Mouse (Mus musculus) CH12.LX (cell line): ENCODE data around the gene Kcnma1. TPM values are rescaled to one million over a fixed set of nuclear protein-coding genes. Genes with fewer than 3 reads are reported as not detected.

Experiments
- DNase-seq: peaks from one replicate; pipeline ENCODE4 v3.0.0-alpha.2; 2013; ENCODE audit errors: extremely low read depth
- H3K27ac ChIP-seq: 2 replicates; pipeline ENCODE4 v1.5.1; 2012; ENCODE audit warnings: low read depth, mild to moderate bottlenecking, control low read depth, moderate library complexity; ENCODE audit not compliant: insufficient read depth
- H3K27me3 ChIP-seq: replicated peaks from 2 replicates; pipeline ENCODE3; 2012; ENCODE audit warnings: inconsistent platforms
- H3K36me3 ChIP-seq, 2 experiments: replicated peaks in 1 of 2; 2 replicates each; pipeline versions ENCODE3 to v1.6.1; 2012; ENCODE audit warnings: inconsistent platforms in 1 of 2, low read length in 1 of 2, mild to moderate bottlenecking in 1 of 2, mixed read lengths in 1 of 2, moderate library complexity in 1 of 2; ENCODE audit not compliant: control insufficient read depth in 1 of 2, insufficient read depth in 1 of 2
- H3K4me1 ChIP-seq, 2 experiments: 2 replicates each; pipeline ENCODE4 v1.6.1; 2012; ENCODE audit warnings: inconsistent platforms in 1 of 2, moderate library complexity in 1 of 2; ENCODE audit not compliant: insufficient read depth in 2 of 2, control insufficient read depth in 1 of 2
- H3K4me2 ChIP-seq: 2 replicates; pipeline ENCODE4 v1.6.1; 2012; ENCODE audit warnings: low read depth, mild to moderate bottlenecking, control low read depth; ENCODE audit not compliant: poor library complexity, insufficient read depth, severe bottlenecking
- H3K4me3 ChIP-seq, 3 experiments: fragments of 150-350 bp in 1 of 3; sonication (generic) in 1 of 3; replicated peaks in 1 of 3; 2 replicates each; pipeline versions ENCODE3 to v1.5.1; 2011 to 2012; ENCODE audit warnings: low read depth in 2 of 3, low read length in 2 of 3, mild to moderate bottlenecking in 2 of 3, moderate library complexity in 2 of 3, control low read depth in 1 of 3, improper control_type of control experiment in 1 of 3, inconsistent platforms in 1 of 3, mixed read lengths in 1 of 3; ENCODE audit not compliant: poor library complexity in 1 of 3
- H3K79me2 ChIP-seq: replicated peaks from 2 replicates; pipeline ENCODE4 v1.6.1; 2012; ENCODE audit warnings: mild to moderate bottlenecking, moderate library complexity; ENCODE audit not compliant: control insufficient read depth, poor library complexity, insufficient read depth, severe bottlenecking; ENCODE audit errors: extremely low read depth
- H3K9ac ChIP-seq: 2 replicates; pipeline ENCODE4 v1.6.1; 2012; ENCODE audit warnings: low read depth, mild to moderate bottlenecking, control low read depth, moderate library complexity; ENCODE audit not compliant: insufficient read depth
- H3K9me3 ChIP-seq: replicated peaks from 2 replicates; pipeline ENCODE3; 2012; ENCODE audit warnings: low read length, inconsistent platforms, mixed read lengths
- BHLHE40 ChIP-seq: IDR thresholded peaks from 2 replicates; pipeline ENCODE4 v1.6.1; 2011; ENCODE audit warnings: mild to moderate bottlenecking, low read depth, low read length, improper control_type of control experiment
- E2F4 ChIP-seq: IDR thresholded peaks from 2 replicates; pipeline ENCODE4 v1.6.1; 2011; ENCODE audit warnings: low read depth, low read length, improper control_type of control experiment; ENCODE audit not compliant: insufficient replicate concordance
- ELF1 ChIP-seq: IDR thresholded peaks from 2 replicates; pipeline ENCODE4 v1.6.1; 2014; ENCODE audit warnings: low read depth, mild to moderate bottlenecking, inconsistent platforms, low read length, improper control_type of control experiment
- EP300 ChIP-seq: IDR thresholded peaks from 2 replicates; pipeline ENCODE4 v1.6.1; 2011; ENCODE audit warnings: low read length, improper control_type of control experiment
- HCFC1 ChIP-seq: IDR thresholded peaks from 2 replicates; pipeline ENCODE4 v1.6.1; 2012; ENCODE audit warnings: low read depth, mild to moderate bottlenecking, inconsistent platforms, low read length, improper control_type of control experiment
- IRF4 ChIP-seq: IDR thresholded peaks from 2 replicates; pipeline ENCODE4 v1.6.1; 2014; ENCODE audit warnings: low read depth, mild to moderate bottlenecking, inconsistent platforms, low read length, improper control_type of control experiment
- JUN ChIP-seq: IDR thresholded peaks from 2 replicates; pipeline ENCODE4 v1.6.1; 2011; ENCODE audit warnings: low read depth, mild to moderate bottlenecking, low read length, improper control_type of control experiment, moderate library complexity; ENCODE audit not compliant: insufficient read depth
- KAT2A ChIP-seq: IDR thresholded peaks from 2 replicates; pipeline ENCODE4 v1.6.1; 2012; ENCODE audit warnings: low read length, improper control_type of control experiment, inconsistent platforms; ENCODE audit not compliant: insufficient replicate concordance
- MAX ChIP-seq: IDR thresholded peaks from 2 replicates; pipeline ENCODE4 v1.6.1; 2011; ENCODE audit warnings: low read length, improper control_type of control experiment
- MAZ ChIP-seq: IDR thresholded peaks from 2 replicates; pipeline ENCODE4 v1.6.1; 2012; ENCODE audit warnings: low read depth, mild to moderate bottlenecking, inconsistent platforms, low read length, improper control_type of control experiment, moderate library complexity
- MEF2A ChIP-seq: IDR thresholded peaks from 2 replicates; pipeline ENCODE4 v1.6.1; 2014; ENCODE audit warnings: low read depth, mild to moderate bottlenecking, inconsistent platforms, low read length, improper control_type of control experiment, borderline replicate concordance
- MYC ChIP-seq: IDR thresholded peaks from 2 replicates; pipeline ENCODE4 v1.6.1; 2011; ENCODE audit warnings: low read depth, mild to moderate bottlenecking, improper control_type of control experiment, low read length
- NRF1 ChIP-seq: IDR thresholded peaks from 2 replicates; pipeline ENCODE4 v1.6.1; 2014; ENCODE audit warnings: low read depth, mild to moderate bottlenecking, inconsistent platforms, low read length, improper control_type of control experiment, moderate library complexity
- PAX5 ChIP-seq: IDR thresholded peaks from 2 replicates; pipeline ENCODE4 v1.6.1; 2012; ENCODE audit warnings: low read length, inconsistent platforms, mixed read lengths
- POLR2A ChIP-seq: IDR thresholded peaks from 2 replicates; pipeline ENCODE4 v1.6.1; 2011; ENCODE audit warnings: low read depth, mild to moderate bottlenecking, improper control_type of control experiment, low read length
- POLR2AphosphoS2 ChIP-seq: IDR thresholded peaks from 2 replicates; pipeline ENCODE4 v1.6.1; 2011; ENCODE audit warnings: low read depth, low read length, improper control_type of control experiment
- RAD21 ChIP-seq: IDR thresholded peaks from 2 replicates; pipeline ENCODE4 v1.6.1; 2011; ENCODE audit warnings: low read depth, mild to moderate bottlenecking, low read length, improper control_type of control experiment, moderate library complexity
- TCF12 ChIP-seq: IDR thresholded peaks from 2 replicates; pipeline ENCODE4 v1.6.1; 2014; ENCODE audit warnings: low read depth, mild to moderate bottlenecking, inconsistent platforms, low read length, improper control_type of control experiment
- USF2 ChIP-seq: conservative IDR thresholded peaks from 2 replicates; pipeline ENCODE4 v1.6.1; 2011; ENCODE audit warnings: low read depth, low read length, improper control_type of control experiment
- ZC3H11A ChIP-seq: IDR thresholded peaks from 2 replicates; pipeline ENCODE4 v1.6.1; 2012; ENCODE audit warnings: low read depth, mild to moderate bottlenecking, inconsistent platforms, low read length, improper control_type of control experiment
- ZKSCAN1 ChIP-seq: IDR thresholded peaks from 2 replicates; pipeline ENCODE4 v1.6.1; 2012; ENCODE audit warnings: low read depth, inconsistent platforms, low read length, improper control_type of control experiment, borderline replicate concordance
- ZNF384 ChIP-seq: IDR thresholded peaks from 2 replicates; pipeline ENCODE4 v1.6.1; 2012; ENCODE audit warnings: low read depth, low read length, improper control_type of control experiment, inconsistent platforms
- dilution Hi-C: fragments of 300-500 bp; cut with MboI; formaldehyde crosslinking; loops from 2 replicates; pipeline ENCODE4 v1.14.3; 2020; ENCODE audit warnings: low sequenced_read_pairs; ENCODE audit not compliant: extremely low pct_unique_long_range_greater_than_20kb, extremely low pct_ligation_motif_present
- in situ Hi-C: fragments of 300-500 bp; cut with MboI; formaldehyde crosslinking; loops from 3 replicates; pipeline ENCODE4 v1.14.3; 2019; ENCODE audit warnings: low sequenced_read_pairs, low pct_ligation_motif_present, low pct_unique_long_range_greater_than_20kb, mixed read lengths
- polyA plus RNA-seq: library from polyadenylated mRNA; unstranded; fragments of >175 nt; gene quantifications from 2 replicates; pipeline ENCODE4 v1.2.1, GENCODE M21; 2012; ENCODE audit warnings: low read depth; ENCODE audit not compliant: insufficient read length
- total RNA-seq, 2 experiments: library from RNA; depleted of rRNA; stranded (reverse); fragments of 300-350 nt in 1 of 2; fragments of >200 nt in 1 of 2; gene quantifications; 2 replicates each; pipeline ENCODE4 v1.2.3; 2012 to 2014

The Kcnma1 gene
- total and polyA plus RNA-seq, 3 experiments, result 0.10 to 0.17 (median 0.12) TPM

DNA sequence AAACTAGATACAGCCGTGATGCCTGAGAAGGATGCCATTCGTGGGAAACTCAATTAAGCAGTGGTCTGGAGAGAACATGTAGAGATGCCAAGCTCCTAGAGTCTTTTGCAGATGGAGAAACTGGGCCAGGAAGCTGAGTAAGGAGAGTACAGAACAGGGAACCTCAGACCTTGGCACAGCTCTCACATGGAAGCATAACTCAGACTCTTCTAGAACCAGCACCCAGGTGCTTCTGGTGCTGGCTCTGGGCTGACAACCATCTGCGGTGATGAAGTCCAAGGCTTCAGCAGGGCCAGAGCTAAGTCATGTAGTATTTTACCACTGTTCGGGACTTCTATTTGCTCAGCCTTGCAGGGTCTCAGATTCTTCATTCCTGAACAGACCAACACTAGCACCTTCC lies 129.2 kb downstream of the Kcnma1 start:
- in situ Hi-C loops, result no loop called here
- Histone ChIP-seq H3K4me2 (no peak overlapping the region), H3K4me3 (no peak overlapping the region), H3K9me3 (peaks cover 4% of the 10 kb centered on the region), H3K36me3 (no peaks in the 10 kb centered on the region), H3K4me1 (no peaks in the 10 kb centered on the region), H3K27me3 (no peaks in the 10 kb centered on the region), H3K79me2 (no peaks in the 10 kb centered on the region), H3K27ac (no peak overlapping the region), H3K9ac (no peak overlapping the region)
- DNase-seq, result no peak
- no peak for TF ChIP-seq MAX
- no peak for TF ChIP-seq POLR2A
- no peak for TF ChIP-seq MAZ
- TF ChIP-seq ZKSCAN1, result no peak
- TF ChIP-seq KAT2A, result no peak
- no peak for TF ChIP-seq ZC3H11A
- no peak for TF ChIP-seq BHLHE40
- no peak for TF ChIP-seq MYC
- TF ChIP-seq ZNF384, result no peak
- TF ChIP-seq POLR2AphosphoS2, result no peak
- no peak for TF ChIP-seq EP300
- no peak for TF ChIP-seq JUN
- TF ChIP-seq TCF12, result no peak
- TF ChIP-seq HCFC1, result no peak
- dilution Hi-C loops, result no loop called here

DNA sequence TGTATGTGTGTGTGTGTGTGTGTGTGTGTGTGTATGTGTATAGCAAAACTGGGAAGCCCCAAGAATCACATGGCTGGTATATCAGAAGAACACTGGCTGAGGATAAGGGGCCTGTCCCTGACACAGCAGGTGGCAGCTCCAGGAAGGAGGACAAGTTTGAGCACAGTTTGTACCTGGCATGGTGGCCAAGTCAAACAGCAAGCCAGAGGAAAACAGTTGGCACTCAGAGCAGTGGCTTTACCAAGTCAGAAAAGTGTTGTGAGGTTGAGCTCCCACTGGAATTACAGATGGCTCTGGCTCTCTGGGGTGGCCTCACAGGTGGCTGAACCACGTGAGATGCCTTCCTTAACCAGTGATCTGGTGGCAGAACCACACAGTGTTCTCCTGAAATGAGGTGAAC lies 132.3 kb downstream of the Kcnma1 start:
- Histone ChIP-seq H3K36me3 (no peaks in the 10 kb centered on the region), H3K4me2 (no peak overlapping the region), H3K9ac (no peak overlapping the region), H3K79me2 (no peaks in the 10 kb centered on the region), H3K27ac (no peak overlapping the region), H3K4me3 (no peak overlapping the region), H3K9me3 (peaks cover 4% of the 10 kb centered on the region), H3K4me1 (no peaks in the 10 kb centered on the region), H3K27me3 (no peaks in the 10 kb centered on the region)
- TF ChIP-seq MEF2A, result no peak
- in situ Hi-C loops, result no loop called here
- dilution Hi-C loops, result no loop called here
- no peak for DNase-seq

DNA sequence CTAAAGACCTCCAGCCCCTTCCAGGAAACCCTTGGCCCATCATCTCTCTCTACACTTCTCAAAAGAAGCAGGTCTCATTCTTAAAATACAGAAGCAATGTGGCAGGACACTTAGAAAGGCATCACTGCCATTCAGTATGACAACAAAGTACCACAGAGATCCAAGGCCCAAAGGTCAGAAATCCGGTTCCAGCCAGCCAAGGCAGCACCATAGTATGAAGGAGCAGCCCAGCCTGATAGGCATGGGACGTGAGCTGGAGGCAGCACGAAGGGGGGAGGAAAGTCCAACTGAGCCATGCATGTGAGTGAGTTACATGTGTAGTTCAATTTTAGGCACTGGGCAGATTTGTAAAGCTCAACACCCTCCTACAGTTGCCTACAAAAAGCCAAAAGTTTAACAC lies 135.0 kb downstream of the Kcnma1 start:
- no peak for TF ChIP-seq IRF4
- no peak for TF ChIP-seq ELF1
- no peak for TF ChIP-seq PAX5
- TF ChIP-seq EP300, result no peak
- TF ChIP-seq MAZ, result no peak
- TF ChIP-seq NRF1, result no peak
- no peak for TF ChIP-seq RAD21
- TF ChIP-seq USF2, result no peak
- TF ChIP-seq E2F4, result no peak
- no peak for TF ChIP-seq ZKSCAN1
- TF ChIP-seq, all 38 proteins: peak for 0
- Histone ChIP-seq H3K9ac (no peak overlapping the region), H3K4me1 (no peaks in the 10 kb centered on the region), H3K27ac (no peak overlapping the region), H3K79me2 (no peaks in the 10 kb centered on the region), H3K4me3 (no peak overlapping the region), H3K9me3 (peaks cover 2% of the 10 kb centered on the region), H3K27me3 (no peaks in the 10 kb centered on the region), H3K4me2 (no peak overlapping the region), H3K36me3 (no peaks in the 10 kb centered on the region)
- in situ Hi-C loops (no loop called here), dilution Hi-C loops (no loop called here)
- DNase-seq, result no peak
